Mouse (Mus musculus) megakaryocyte, embryonic 14.5 days (primary cell): ENCODE data around the gene Mylk4.

ENCODE experiments used
- FLI1 ChIP-seq: IDR thresholded peaks from 2 replicates; pipeline ENCODE4 v1.6.1; 2012; ENCODE audit warnings: low read length, inconsistent platforms, mixed read lengths
- GATA1 ChIP-seq: IDR thresholded peaks from 3 replicates; pipeline ENCODE4 v1.6.1; 2012; ENCODE audit warnings: mixed read lengths, low read length, inconsistent platforms, borderline replicate concordance

GRCm38 (mm10) chr13:32795166-32795565 lies 11.4 kb upstream of the Mylk4 start:
- TF ChIP-seq GATA1, result no peak
- no peak for TF ChIP-seq FLI1
